Comparison of ENCODE assay signal across 7 mouse cellular contexts in the genomic region with DNA sequence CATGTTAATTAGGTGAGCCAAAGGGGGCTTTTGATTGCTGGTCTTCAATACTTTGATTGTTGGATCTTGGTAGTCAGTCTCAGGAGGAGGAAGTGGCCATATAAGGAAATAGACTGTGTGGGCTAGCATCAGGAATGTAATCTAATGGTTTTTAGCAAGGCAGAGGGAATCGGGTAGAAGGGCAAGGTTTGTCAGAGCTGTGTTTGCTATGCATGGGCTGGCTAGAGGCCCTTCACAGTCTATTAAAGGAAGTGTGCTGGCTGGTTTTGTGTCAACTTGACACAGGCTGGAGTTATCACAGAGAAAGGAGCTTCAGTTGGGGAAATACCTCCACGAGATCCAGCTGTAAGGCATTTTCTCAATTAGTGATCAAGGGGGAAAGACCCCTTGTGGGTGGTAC.
DNase-seq lines count a peak whose midpoint lies in the region.

No protein-coding gene starts in this region.

- DNase-seq in 3T3-L1 (ENCODE audit: low read depth, low spot score) (peak; percentile 58), ES-CJ7 (ENCODE audit: low read depth, low spot score) (peak; percentile 38), adipocyte (ENCODE audit: low spot score) (peak; percentile 78)
- peak; percentile 14 for DNase-seq in induced T-regulatory cell, adult 2 months (ENCODE audit: low read depth)
- DNase-seq in kidney, postnatal 36 days = peak; percentile 11 to 20
- DNase-seq in lung, postnatal 36 days = peak; percentile 46
- peak; percentile 6 for DNase-seq in yolk sac, embryonic 10.5 days (ENCODE audit: low spot score)

Comparison
In these comparisons a context has a peak if more than half of its experiments do, and no peak if none do; other contexts are left out.
1. Peak in every context shown above with its lines: DNase-seq.
2. DNase-seq: peak in every context shown above with its lines; median percentile 78 in adipocyte; 58 in 3T3-L1; 46 in lung, postnatal 36 days; 38 in ES-CJ7; 16 in kidney, postnatal 36 days; 14 in induced T-regulatory cell, adult 2 months; 6 in yolk sac, embryonic 10.5 days.